Mouse (Mus musculus) left cerebral cortex, adult 11 months (tissue): ENCODE results near the gene Zbtb7b.

Source experiments
- DNase-seq: peaks from one replicate; pipeline ENCODE4 v3.0.0; 2022; ENCODE audit warnings: low spot score

The Zbtb7b gene

DNA sequence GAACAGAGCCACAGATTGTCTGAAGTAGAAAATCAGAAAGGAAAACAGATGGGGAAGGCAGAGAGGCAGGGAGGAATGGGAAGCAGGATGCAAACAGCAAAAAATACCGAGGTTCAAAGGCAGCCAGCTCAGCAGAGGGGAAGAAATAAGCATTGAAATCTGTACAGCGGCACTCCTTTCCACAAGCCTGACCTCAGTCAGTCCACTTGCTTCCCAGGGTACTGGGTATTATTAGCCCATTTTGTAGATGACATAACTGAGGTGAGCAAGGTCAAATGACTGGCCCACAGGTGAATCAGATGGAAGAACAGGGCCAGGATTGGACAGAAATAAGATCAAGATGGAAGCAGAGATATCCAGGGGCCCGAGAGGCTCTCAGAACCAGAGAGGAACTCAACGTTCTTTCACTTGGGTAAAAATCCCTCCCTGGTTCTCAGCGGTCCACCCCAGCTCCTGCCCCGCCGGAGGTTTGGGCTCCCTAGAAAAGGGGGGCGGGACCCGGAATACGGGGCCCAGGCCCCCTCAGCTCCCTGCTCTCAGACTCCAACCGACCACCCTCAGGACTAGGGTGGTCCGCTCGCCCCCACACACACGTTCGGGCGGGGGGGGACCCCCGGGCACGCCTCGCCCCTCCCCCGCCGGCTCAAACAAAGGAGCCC is 57.4 kb downstream of the Zbtb7b start:
- no peak for DNase-seq

DNA sequence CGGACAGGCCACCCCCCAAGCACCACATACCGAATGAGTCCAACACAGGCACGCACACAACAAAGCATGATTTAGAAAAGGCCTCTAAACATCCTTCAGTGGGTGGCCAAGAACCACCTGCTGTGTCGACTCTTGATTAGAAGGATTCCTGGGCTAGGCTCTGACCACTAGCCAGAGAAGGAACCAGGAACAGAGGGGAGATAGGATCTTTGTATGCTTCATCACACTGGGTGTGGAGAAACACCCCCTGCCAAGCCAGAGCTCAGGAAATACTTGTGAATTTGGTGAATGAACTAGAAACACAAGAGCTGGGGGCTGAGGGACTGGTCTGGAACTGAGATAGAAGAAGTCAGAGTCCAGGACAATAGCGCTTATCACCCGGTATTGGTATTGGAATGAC is 58.0 kb downstream of the Zbtb7b start:
- no peak for DNase-seq

DNA sequence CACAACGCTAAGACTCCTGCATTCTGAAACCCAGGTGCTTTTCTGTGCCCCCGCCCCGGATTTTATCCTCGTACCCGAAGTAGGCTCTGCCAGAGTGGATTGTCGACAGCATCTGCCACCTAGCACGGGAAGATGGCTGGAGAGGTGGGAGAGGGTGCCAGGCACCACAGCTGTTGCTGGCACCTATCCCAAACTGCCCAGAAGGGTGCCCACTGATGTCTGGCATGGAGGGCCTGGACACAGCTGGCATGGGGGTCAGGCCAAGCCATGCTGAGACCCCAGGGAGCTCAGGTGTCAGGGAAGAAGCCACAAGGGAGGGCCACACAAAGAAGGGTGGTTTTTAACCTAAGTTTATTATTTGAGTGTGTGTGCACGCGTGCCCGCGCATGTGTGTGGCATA is 61.5 kb downstream of the Zbtb7b start:
- DNase-seq = no peak

DNA sequence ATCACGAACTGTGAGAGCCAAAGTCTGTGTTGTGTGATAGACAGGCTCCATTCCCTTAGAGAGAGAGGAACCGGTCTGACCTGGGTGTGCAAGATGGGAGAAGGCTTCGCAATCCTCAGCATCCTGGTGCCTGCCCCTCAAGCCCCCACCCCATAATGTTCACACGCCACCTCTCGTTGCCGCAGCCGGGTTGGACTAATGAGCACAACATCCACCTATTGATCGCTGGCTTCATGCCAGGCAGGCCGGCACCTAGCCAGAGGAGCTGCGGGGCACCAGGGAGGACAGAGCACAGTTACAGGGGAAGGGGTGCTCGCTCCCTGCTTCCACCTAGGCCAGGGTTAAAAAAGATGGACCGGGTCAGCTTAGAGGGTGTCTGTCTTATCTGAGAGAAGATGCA is 62.1 kb downstream of the Zbtb7b start:
- no peak for DNase-seq

DNA sequence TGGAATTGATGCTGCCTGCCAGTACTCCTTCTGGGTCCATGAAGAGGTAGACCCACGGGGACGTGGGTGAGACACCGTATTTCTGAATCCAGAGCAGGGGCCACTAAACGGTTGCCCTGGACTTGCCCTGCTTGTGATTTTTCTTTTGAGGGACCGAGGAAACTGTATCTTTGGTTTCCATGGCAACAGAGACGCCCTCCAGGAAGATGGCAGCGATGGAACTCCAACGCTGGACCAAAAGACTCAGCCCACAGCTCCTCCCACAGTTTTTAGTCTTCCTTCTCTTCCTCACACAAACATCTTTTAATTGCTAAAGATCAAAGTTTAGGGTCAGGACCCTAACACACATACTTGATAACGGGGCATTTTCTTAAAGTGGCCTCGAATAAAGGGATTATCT is 62.6 kb downstream of the Zbtb7b start:
- no peak for DNase-seq

DNA sequence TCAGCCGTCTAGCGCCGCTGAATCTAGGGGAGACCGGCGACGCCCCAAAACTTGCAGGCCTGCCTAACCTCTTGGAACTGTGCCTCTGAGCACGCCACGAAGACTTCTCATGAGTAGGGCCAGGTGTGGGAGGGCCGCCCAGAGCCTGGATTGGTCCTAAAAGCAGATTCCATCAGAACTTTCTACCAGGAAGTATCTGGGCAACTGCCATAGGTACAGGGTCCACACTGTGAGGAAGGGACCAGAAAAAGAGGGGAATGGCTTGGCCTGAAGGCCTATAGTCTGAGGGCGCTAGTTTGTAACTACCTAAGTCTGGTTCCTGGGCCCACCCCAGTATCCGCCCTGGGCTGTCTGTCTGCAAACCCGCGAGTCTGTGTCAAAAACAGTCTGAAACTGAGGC is 63.0 kb downstream of the Zbtb7b start:
- no peak for DNase-seq

DNA sequence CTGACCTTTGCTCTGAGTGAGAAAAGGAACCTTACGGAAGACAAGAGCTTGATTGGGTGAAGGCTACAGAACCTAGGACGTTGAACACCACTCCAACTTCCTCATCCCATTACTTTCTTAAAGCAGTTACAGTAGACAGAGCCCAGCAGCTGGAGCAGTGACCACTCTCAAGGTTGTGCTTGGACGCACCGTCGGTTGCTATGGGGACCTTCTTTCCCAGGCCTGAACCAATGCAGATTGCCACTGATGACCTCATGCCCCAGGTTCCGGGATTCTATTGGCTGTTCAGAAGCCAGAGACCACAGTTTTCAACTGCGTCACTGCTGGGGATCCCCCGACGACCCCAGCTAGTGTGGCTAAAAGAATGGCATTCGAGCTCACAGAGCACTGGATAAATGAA is 63.6 kb downstream of the Zbtb7b start:
- no peak for DNase-seq

DNA sequence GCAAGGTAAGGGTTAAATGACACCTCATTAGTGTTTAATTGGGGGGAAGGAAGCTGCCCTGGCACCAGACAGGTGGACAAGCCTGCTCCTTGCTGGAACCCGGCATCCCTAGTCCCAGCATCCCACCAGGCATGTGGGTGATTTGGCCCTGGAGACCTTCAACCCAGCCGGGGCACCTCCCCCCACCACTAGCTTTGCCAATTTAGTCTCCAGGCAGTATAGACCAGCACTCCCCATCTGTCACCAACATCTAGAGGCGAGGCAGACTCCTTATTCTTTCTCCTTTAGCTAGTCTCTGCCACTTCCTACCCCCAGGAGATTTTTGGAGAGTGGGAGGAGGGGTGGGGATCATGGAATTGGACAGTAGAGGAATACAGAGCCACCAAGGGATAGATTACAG is 64.2 kb downstream of the Zbtb7b start:
- DNase-seq = no peak

DNA sequence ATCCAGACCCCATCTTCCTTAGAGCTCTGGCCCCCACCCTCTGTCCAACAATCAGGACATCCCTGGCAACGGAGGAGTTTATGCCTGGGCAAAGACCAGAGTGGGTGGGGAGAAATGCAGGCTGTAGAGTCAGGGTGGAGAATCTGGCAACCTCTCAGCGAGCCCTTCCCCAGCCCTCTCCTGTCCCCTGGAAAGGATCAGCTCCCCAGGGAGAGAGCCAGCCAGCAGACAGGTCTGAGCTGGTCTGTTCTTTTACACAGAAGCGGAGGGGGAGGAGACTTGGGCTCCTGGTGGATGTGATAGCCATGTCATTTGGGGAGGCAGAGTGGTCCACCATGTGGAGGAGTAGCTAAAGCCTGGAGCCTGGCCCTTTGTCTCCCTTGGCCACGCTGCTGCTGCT is 66.0 kb downstream of the Zbtb7b start:
- no peak for DNase-seq
